Mouse (Mus musculus) stomach, embryonic 14.5 days (tissue): ENCODE results near the gene Mgl2. TPM values are rescaled to one million over a fixed set of nuclear protein-coding genes. Genes with fewer than 3 reads are reported as not detected.
"Not testable (repeated sequence)": the region's sequence is repeated elsewhere in the genome, so short reads cannot be mapped to it uniquely, and the experiment has no call there.

Experiments
- ATAC-seq: fragments of 200-750 bp; cut with Nextera tagmentation; 2 replicates; pipeline ENCODE4 v1.8.0; 2017; ENCODE audit warnings: low read depth, moderate TSS enrichment; ENCODE audit not compliant: insufficient number of reproducible peaks, insufficient read depth, low FRiP score
- H3K27ac ChIP-seq: fragments of 300-500 bp; sonication (generic); 2 replicates; pipeline ENCODE4 v1.5.1; 2014; ENCODE audit warnings: mild to moderate bottlenecking, low read length, moderate library complexity, mixed read lengths
- H3K27me3 ChIP-seq: fragments of 300-500 bp; sonication (generic); 2 replicates; pipeline ENCODE4 v1.6.1; 2014; ENCODE audit warnings: low read length, control low read depth, mixed read lengths; ENCODE audit not compliant: control insufficient read depth, insufficient read depth
- H3K36me3 ChIP-seq: fragments of 300-500 bp; sonication (generic); 2 replicates; pipeline ENCODE4 v1.6.1; 2014; ENCODE audit warnings: mild to moderate bottlenecking, control low read depth, low read length, moderate library complexity, mixed read lengths; ENCODE audit not compliant: control insufficient read depth, insufficient read depth
- H3K4me1 ChIP-seq: fragments of 300-500 bp; sonication (generic); 2 replicates; pipeline ENCODE4 v1.6.1; 2014; ENCODE audit warnings: low read length, control low read depth, mixed read lengths; ENCODE audit not compliant: control insufficient read depth, insufficient read depth
- H3K4me2 ChIP-seq: fragments of 300-500 bp; sonication (generic); replicated peaks from 2 replicates; pipeline ENCODE4 v1.6.1; 2014; ENCODE audit warnings: low read depth, low read length, control low read depth
- H3K4me3 ChIP-seq: fragments of 300-500 bp; sonication (generic); 2 replicates; pipeline ENCODE4 v1.5.1; 2014; ENCODE audit warnings: low read depth, low read length, control low read depth
- H3K9ac ChIP-seq: fragments of 300-500 bp; sonication (generic); replicated peaks from 2 replicates; pipeline ENCODE4 v1.6.1; 2014; ENCODE audit warnings: low read depth, mild to moderate bottlenecking, control low read depth, low read length, moderate library complexity, mixed read lengths
- H3K9me3 ChIP-seq: fragments of 300-500 bp; sonication (generic); 2 replicates; pipeline ENCODE4 v1.6.1; 2016; ENCODE audit warnings: low read depth, low read length, control low read depth; ENCODE audit not compliant: control insufficient read depth
- WGBS: fragments of 180-500 bp; shearing (Covaris S2); extraction: QIAGEN DNeasy Blood & Tissue Kit; methylation state at CpG from one replicate; pipeline ENCODE4 v1.1.7; 2014; 5-methylcytosine and 5-hydroxymethylcytosine counted together
- polyA plus RNA-seq: library from polyadenylated mRNA; unstranded; fragments of >200 nt; fragmentation: Nextera tagmentation; extraction: Ambion mirVana; gene quantifications from 2 replicates; pipeline ENCODE4 v1.2.1, GENCODE M21; 2014

The Mgl2 gene
- polyA plus RNA-seq, 1 experiment from 2014 or later, result 0.29 TPM

- Histone ChIP-seq H3K9me3 (no peaks in the 10 kb centered on the region), H3K36me3 (no peaks in the 10 kb centered on the region), H3K4me2 (no peak overlapping the region), H3K27me3 (no peaks in the 10 kb centered on the region), H3K9ac (no peak overlapping the region), H3K4me1 (no peaks in the 10 kb centered on the region), H3K27ac (no peak overlapping the region), H3K4me3 (no peak overlapping the region)
- 50% methylated on average over 3 of the region's 3 CpGs for WGBS
- no peak for ATAC-seq
These were observed 32.2 kb downstream of the Mgl2 start for GRCm38 (mm10) chr11:70162336-70162735.

GRCm38 (mm10) chr11:70165972-70166921 lies 36.1 kb downstream of the Mgl2 start:
- Histone ChIP-seq H3K36me3 (no peaks in the 10 kb centered on the region), H3K9me3 (no peaks in the 10 kb centered on the region), H3K27ac (no peak overlapping the region), H3K27me3 (no peaks in the 10 kb centered on the region), H3K9ac (no peak overlapping the region), H3K4me1 (no peaks in the 10 kb centered on the region), H3K4me2 (no peak overlapping the region), H3K4me3 (no peak overlapping the region)
- no peak for ATAC-seq
- WGBS, result 72% methylated on average over 16 of the region's 16 CpGs

- Histone ChIP-seq H3K27me3 (no peaks in the 10 kb centered on the region), H3K9me3 (no peaks in the 10 kb centered on the region), H3K4me2 (no peak overlapping the region), H3K9ac (no peak overlapping the region), H3K4me1 (no peaks in the 10 kb centered on the region), H3K4me3 (no peak overlapping the region), H3K36me3 (no peaks in the 10 kb centered on the region), H3K27ac (no peak overlapping the region)
- WGBS, result 43% methylated on average over 7 of the region's 7 CpGs
- no peak for ATAC-seq
These were observed 38.0 kb downstream of the Mgl2 start for GRCm38 (mm10) chr11:70168136-70168535.

- not testable (repeated sequence) for H3K9me3 ChIP-seq, H3K27me3 ChIP-seq, H3K9ac ChIP-seq, H3K4me2 ChIP-seq, H3K4me3 ChIP-seq, ATAC-seq, H3K36me3 ChIP-seq, H3K27ac ChIP-seq, H3K4me1 ChIP-seq
- 82% methylated on average over 7 of the region's 7 CpGs for WGBS
These were observed 39.3 kb downstream of the Mgl2 start for GRCm38 (mm10) chr11:70169471-70169870.

GRCm38 (mm10) chr11:70170291-70170690 lies 40.2 kb downstream of the Mgl2 start:
- Histone ChIP-seq H3K9ac (no peak overlapping the region), H3K27me3 (no peaks in the 10 kb centered on the region), H3K36me3 (no peaks in the 10 kb centered on the region), H3K27ac (no peak overlapping the region), H3K9me3 (no peaks in the 10 kb centered on the region), H3K4me3 (no peak overlapping the region), H3K4me2 (no peak overlapping the region), H3K4me1 (no peaks in the 10 kb centered on the region)
- no peak for ATAC-seq
- WGBS, result 76% methylated on average over 7 of the region's 7 CpGs

GRCm38 (mm10) chr11:70171181-70171580 lies 41.1 kb downstream of the Mgl2 start:
- Histone ChIP-seq H3K4me3 (no peak overlapping the region), H3K27ac (no peak overlapping the region), H3K27me3 (no peaks in the 10 kb centered on the region), H3K36me3 (no peaks in the 10 kb centered on the region), H3K9me3 (no peaks in the 10 kb centered on the region), H3K4me2 (no peak overlapping the region), H3K4me1 (no peaks in the 10 kb centered on the region), H3K9ac (no peak overlapping the region)
- 82% methylated on average over 7 of the region's 7 CpGs for WGBS
- ATAC-seq, result no peak

GRCm38 (mm10) chr11:70171847-70172246 lies 41.7 kb downstream of the Mgl2 start:
- no peak for ATAC-seq
- 47% methylated on average over 3 of the region's 3 CpGs for WGBS
- Histone ChIP-seq H3K4me1 (no peaks in the 10 kb centered on the region), H3K9ac (no peak overlapping the region), H3K27ac (no peak overlapping the region), H3K4me2 (no peak overlapping the region), H3K27me3 (no peaks in the 10 kb centered on the region), H3K36me3 (no peaks in the 10 kb centered on the region), H3K9me3 (no peaks in the 10 kb centered on the region), H3K4me3 (no peak overlapping the region)

- no peaks in the 10 kb centered on the region for H3K27me3 ChIP-seq
- H3K4me2 ChIP-seq, result no peak overlapping the region
- ATAC-seq, result no peak
- H3K9ac ChIP-seq, result no peak overlapping the region
- no peak overlapping the region for H3K4me3 ChIP-seq
- H3K9me3 ChIP-seq, result no peaks in the 10 kb centered on the region
- no peaks in the 10 kb centered on the region for H3K4me1 ChIP-seq
- no peak overlapping the region for H3K27ac ChIP-seq
- H3K36me3 ChIP-seq, result no peaks in the 10 kb centered on the region
- WGBS, result 57% methylated on average over 5 of the region's 5 CpGs
These were observed 42.2 kb downstream of the Mgl2 start for GRCm38 (mm10) chr11:70172298-70172697.

GRCm38 (mm10) chr11:70174491-70174890 lies 44.4 kb downstream of the Mgl2 start:
- no peak for ATAC-seq
- no peak overlapping the region for H3K9ac ChIP-seq
- no peak overlapping the region for H3K4me2 ChIP-seq
- H3K27me3 ChIP-seq, result no peaks in the 10 kb centered on the region
- H3K9me3 ChIP-seq, result no peaks in the 10 kb centered on the region
- no peak overlapping the region for H3K4me3 ChIP-seq
- no peak overlapping the region for H3K27ac ChIP-seq
- H3K36me3 ChIP-seq, result no peaks in the 10 kb centered on the region
- no peaks in the 10 kb centered on the region for H3K4me1 ChIP-seq
- WGBS, result 78% methylated on average over 4 of the region's 4 CpGs
